Mouse (Mus musculus) heart, embryonic 12.5 days (tissue): ENCODE results near the gene Uhrf1bp1l. TPM values are rescaled to one million over a fixed set of nuclear protein-coding genes. Genes with fewer than 3 reads are reported as not detected.
A peak's percentile ranks its signal among the peaks of the same experiment; 100 is the strongest.

Experiments
- ATAC-seq: fragments of 200-750 bp; cut with Nextera tagmentation; 2 replicates; pipeline ENCODE4 v1.8.0; 2017; ENCODE audit warnings: moderate TSS enrichment, moderate library complexity; ENCODE audit not compliant: insufficient number of reproducible peaks, low FRiP score
- H3K27ac ChIP-seq: fragments of 300-500 bp; sonication (generic); 2 replicates; pipeline ENCODE4 v1.5.1; 2016; ENCODE audit warnings: mild to moderate bottlenecking, moderate library complexity; ENCODE audit not compliant: poor library complexity, severe bottlenecking
- H3K27me3 ChIP-seq: fragments of 300-500 bp; sonication (generic); replicated peaks from 2 replicates; pipeline ENCODE4 v1.6.1; 2016; ENCODE audit warnings: mild to moderate bottlenecking, moderate library complexity
- H3K36me3 ChIP-seq: fragments of 300-500 bp; sonication (generic); 2 replicates; pipeline ENCODE4 v1.6.1; 2016; ENCODE audit warnings: mild to moderate bottlenecking, moderate library complexity
- H3K4me1 ChIP-seq: fragments of 300-500 bp; sonication (generic); replicated peaks from 2 replicates; pipeline ENCODE4 v1.6.1; 2016; ENCODE audit warnings: mild to moderate bottlenecking
- H3K4me2 ChIP-seq: fragments of 300-500 bp; sonication (generic); 2 replicates; pipeline ENCODE4 v1.6.1; 2016; ENCODE audit warnings: mild to moderate bottlenecking, moderate library complexity
- H3K4me3 ChIP-seq: fragments of 300-500 bp; sonication (generic); 2 replicates; pipeline ENCODE4 v1.5.1; 2016; ENCODE audit warnings: mild to moderate bottlenecking
- H3K9ac ChIP-seq: fragments of 300-500 bp; sonication (generic); 2 replicates; pipeline ENCODE4 v1.6.1; 2016; ENCODE audit warnings: mild to moderate bottlenecking, moderate library complexity
- H3K9me3 ChIP-seq: fragments of 300-500 bp; sonication (generic); replicated peaks from 2 replicates; pipeline ENCODE4 v1.6.1; 2016; ENCODE audit warnings: mild to moderate bottlenecking, moderate library complexity
- WGBS: fragments of 180-500 bp; shearing (Covaris S2); methylation state at CpG from one replicate; pipeline ENCODE4 v1.1.7; 2016; 5-methylcytosine and 5-hydroxymethylcytosine counted together
- polyA plus RNA-seq: library from polyadenylated mRNA; unstranded; fragments of >200 nt; fragmentation: Nextera tagmentation; extraction: Ambion mirVana; gene quantifications from 2 replicates; pipeline ENCODE4 v1.2.1, GENCODE M21; 2016

The Uhrf1bp1l gene
- polyA plus RNA-seq, 1 experiment from 2014 or later = 25.3 TPM

DNA sequence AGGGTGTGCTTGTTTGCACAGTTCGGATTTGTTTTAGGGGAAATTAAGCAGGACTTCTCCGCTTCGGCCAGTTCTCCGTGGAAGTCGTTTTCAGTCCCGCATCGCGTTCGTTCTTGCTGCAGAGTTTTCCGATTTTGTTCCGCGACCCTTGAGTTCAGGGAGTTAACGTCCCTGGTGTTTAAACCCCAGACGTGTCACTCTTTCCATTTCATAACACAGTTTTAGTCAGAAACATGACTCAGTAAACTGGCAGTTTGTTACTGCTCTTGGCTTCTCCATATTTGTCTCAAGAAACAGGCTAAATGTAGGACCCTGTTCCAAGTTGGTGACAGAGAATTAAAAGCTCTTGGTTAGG lies 852 bp downstream of the Uhrf1bp1l start:
- 1% methylated on average over 14 of the region's 14 CpGs for WGBS
- H3K9ac ChIP-seq = peak overlapping the region; percentile 94
- H3K9me3 ChIP-seq = no peaks in the 10 kb centered on the region

DNA sequence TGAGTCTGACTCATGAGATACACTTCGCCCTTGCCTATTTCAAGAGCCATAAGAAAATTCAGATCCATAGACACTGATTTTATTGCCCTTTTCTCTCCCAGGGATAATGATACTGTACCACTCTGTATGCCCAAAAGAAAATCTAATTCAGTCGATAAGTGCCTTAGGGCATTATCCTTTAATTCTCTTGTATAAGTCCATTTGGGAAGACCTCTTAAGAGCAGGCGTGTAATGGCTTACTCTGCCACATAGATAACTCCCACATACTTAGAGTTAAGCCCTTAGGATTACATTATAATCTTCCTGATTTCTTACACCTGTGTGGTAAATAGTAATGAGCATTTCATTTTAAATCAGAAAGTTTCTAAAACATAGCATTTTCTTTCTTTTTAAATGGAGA lies 1.8 kb downstream of the Uhrf1bp1l start:
- Histone ChIP-seq H3K36me3 (no peaks in the 10 kb centered on the region), H3K4me1 (peaks cover 9% of the 10 kb centered on the region), H3K9ac (no peak overlapping the region), H3K4me3 (no peak overlapping the region), H3K27me3 (no peaks in the 10 kb centered on the region), H3K4me2 (no peak overlapping the region), H3K27ac (no peak overlapping the region), H3K9me3 (no peaks in the 10 kb centered on the region)
- 79% methylated on average over 3 of the region's 3 CpGs for WGBS
- no peak for ATAC-seq

More for the DNA sequence above, 852 bp downstream of the Uhrf1bp1l start:
- Histone ChIP-seq H3K36me3 (no peaks in the 10 kb centered on the region), H3K4me1 (peaks cover 9% of the 10 kb centered on the region), H3K27ac (peak overlapping the region; percentile 91), H3K27me3 (no peaks in the 10 kb centered on the region), H3K4me2 (peak overlapping the region; percentile 55), H3K4me3 (peak overlapping the region; percentile 87)
- ATAC-seq = no peak

DNA sequence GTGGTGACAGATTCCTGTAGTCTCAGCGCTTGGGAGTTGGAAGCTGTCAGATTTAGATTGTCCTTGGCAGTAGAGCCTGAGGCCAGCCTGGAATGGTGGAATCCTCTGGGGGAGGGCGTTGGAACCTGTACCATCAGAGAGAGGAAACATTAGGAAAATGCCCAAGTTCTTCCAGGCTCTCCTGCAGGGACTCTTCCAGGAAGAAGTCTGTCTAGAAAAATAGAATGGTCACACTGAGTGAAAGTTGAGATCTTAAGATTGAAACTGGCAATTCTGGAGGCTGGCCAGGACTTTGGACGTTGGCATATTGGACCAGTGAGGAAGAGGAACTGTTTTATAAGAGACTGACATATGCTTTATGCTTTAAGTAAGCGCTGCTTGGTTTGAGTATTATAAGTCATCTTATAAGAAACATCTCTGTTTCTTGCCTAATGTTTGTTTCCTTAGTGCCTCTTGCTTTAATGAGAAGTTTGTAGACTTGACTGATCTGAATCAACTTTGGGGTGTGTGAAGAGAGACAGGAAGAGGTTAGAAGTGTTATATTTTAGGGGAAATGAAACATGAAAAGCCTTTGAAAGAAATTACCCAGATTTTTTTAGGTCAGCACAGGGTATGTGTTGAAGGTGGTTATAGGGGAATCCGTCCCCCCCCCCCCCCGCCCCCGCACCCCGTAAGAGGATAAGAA lies 2.6 kb downstream of the Uhrf1bp1l start:
- 82% methylated on average over 8 of the region's 8 CpGs for WGBS
- no peak overlapping the region for H3K4me2 ChIP-seq
- peaks cover 9% of the 10 kb centered on the region for H3K4me1 ChIP-seq
- no peaks in the 10 kb centered on the region for H3K36me3 ChIP-seq
- ATAC-seq = no peak
- H3K27me3 ChIP-seq = no peaks in the 10 kb centered on the region
- H3K9me3 ChIP-seq = no peaks in the 10 kb centered on the region
- 0 out of 2 replicates have a peak overlapping the region, but pooled peaks have one; percentile 28 for H3K9ac ChIP-seq
- no peak overlapping the region for H3K4me3 ChIP-seq
- H3K27ac ChIP-seq = no peak overlapping the region

DNA sequence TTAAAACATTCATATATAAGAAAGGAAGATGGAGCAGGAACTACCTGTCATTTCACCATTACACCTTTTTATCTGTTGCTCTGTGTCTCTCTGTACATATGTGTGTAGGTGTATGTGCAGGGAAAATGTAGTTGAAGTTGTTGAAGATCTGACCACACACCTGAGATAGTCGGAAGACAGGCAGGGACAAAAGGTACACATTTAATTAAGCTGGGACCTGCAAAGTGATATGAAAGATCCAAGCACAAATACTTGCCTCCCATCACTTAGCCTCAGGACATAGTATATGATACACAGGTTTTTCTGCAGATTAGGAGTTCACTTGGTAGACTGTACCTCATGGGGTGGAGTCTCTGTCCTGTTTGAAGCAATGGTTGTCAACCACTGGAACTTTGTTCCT lies 3.1 kb downstream of the Uhrf1bp1l start:
- 91% methylated on average over 1 of the region's 1 CpGs for WGBS

DNA sequence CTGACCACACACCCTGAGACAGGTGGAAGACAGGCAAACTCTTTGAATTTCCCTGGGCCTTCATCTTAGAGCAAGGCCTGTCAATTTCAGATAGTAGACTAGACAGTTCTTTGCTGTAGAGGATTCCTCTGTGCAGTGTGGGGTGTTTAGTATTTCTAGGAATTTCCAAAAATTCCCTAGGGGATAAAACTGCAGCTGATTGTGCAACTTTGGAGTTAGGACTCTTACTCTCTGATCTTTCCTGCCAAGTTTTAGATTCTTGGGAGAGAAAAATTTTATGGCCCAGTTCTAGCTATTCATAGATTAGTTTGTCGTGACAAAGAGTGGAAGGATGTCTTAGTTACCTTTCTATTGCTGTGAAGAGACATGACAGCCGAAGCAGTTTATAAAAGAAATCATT lies 3.8 kb downstream of the Uhrf1bp1l start:
- ATAC-seq = no peak
- Histone ChIP-seq H3K27ac (no peak overlapping the region), H3K4me2 (no peak overlapping the region), H3K27me3 (no peaks in the 10 kb centered on the region), H3K9ac (no peak overlapping the region), H3K4me3 (no peak overlapping the region), H3K36me3 (no peaks in the 10 kb centered on the region), H3K4me1 (peaks cover 12% of the 10 kb centered on the region), H3K9me3 (no peaks in the 10 kb centered on the region)
- WGBS = 90% methylated on average over 2 of the region's 2 CpGs

More for the DNA sequence above, 3.1 kb downstream of the Uhrf1bp1l start:
- no peaks in the 10 kb centered on the region for H3K9me3 ChIP-seq
- ATAC-seq = no peak
- no peak overlapping the region for H3K4me2 ChIP-seq
- H3K36me3 ChIP-seq = no peaks in the 10 kb centered on the region
- H3K4me3 ChIP-seq = no peak overlapping the region
- H3K27me3 ChIP-seq = no peaks in the 10 kb centered on the region
- H3K27ac ChIP-seq = no peak overlapping the region
- H3K4me1 ChIP-seq = peaks cover 9% of the 10 kb centered on the region
- no peak overlapping the region for H3K9ac ChIP-seq

DNA sequence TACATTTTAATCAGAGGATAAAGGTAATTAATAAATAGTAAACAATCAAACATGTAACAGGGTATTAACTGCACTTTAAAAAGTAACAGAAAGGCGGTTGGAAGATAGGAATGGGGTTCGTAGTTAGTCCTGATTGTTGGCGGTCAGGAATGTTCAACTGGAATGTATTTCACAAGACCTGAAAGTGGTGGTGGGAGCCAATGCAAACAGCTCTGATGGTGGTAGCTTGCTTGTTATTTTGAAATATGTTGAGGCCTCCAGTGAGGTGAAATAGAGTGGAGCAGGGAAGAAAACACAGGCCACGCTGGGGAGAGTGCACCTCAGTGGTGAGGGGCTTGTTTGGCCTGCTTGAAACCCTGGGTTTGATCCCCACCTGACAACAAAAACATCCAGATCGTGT lies 6.3 kb downstream of the Uhrf1bp1l start:
- Histone ChIP-seq H3K4me3 (no peak overlapping the region), H3K36me3 (no peaks in the 10 kb centered on the region)

DNA sequence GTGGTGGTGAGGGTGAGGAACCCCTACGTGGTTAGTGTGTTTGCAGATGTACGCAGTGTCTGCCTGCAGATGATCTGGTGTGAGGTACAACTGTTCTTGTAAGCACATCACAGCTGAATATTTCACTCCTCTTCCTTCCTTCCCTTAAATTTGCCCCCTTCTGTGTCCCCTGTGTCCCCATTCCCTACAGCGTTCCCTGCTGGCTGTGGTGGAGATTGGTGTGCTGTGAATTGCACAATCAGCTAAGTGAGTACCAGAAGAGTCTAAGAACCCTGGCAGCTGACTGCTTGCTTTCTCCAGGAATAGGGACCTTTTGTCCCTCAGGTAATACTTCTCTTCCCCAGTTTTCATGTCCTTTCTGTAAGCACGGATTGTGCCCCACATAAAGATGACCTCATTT lies 10.4 kb downstream of the Uhrf1bp1l start:
- Histone ChIP-seq H3K4me3 (no peak overlapping the region), H3K9me3 (no peaks in the 10 kb centered on the region), H3K9ac (no peak overlapping the region), H3K4me1 (peaks cover 8% of the 10 kb centered on the region), H3K27me3 (no peaks in the 10 kb centered on the region), H3K27ac (no peak overlapping the region), H3K36me3 (no peaks in the 10 kb centered on the region), H3K4me2 (no peak overlapping the region)
- WGBS = 81% methylated on average over 4 of the region's 4 CpGs
- no peak for ATAC-seq

More for the DNA sequence above, 6.3 kb downstream of the Uhrf1bp1l start:
- H3K27ac ChIP-seq = peak overlapping the region; percentile 65; the same call in 1 of the 2 replicates
- H3K27me3 ChIP-seq = no peaks in the 10 kb centered on the region
- WGBS = 47% methylated on average over 5 of the region's 5 CpGs
- H3K9me3 ChIP-seq = no peaks in the 10 kb centered on the region
- ATAC-seq = no peak
- H3K4me1 ChIP-seq = peaks cover 12% of the 10 kb centered on the region
- H3K9ac ChIP-seq = no peak overlapping the region
- H3K4me2 ChIP-seq = no peak overlapping the region

DNA sequence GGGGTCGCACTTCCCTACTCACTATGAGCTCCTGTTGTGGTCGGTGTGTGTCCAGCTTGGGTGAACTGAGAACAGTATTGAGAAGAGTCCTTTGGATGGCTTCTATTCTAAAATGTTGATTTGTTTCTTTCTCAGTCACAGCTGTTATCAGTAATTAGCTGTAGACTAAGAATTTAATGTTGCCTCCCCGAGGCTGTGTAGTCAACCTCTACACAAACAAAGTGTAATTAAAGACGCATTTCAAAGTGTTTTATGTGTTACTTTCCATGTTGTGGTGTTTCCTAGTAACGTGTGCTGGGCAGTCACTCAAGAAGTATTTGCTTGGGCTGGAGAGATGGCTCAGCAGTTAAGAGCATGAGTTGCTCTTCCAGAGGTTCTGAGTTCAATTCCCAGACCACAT lies 16.0 kb downstream of the Uhrf1bp1l start:
- WGBS = 85% methylated on average over 5 of the region's 5 CpGs
- ATAC-seq = no peak

DNA sequence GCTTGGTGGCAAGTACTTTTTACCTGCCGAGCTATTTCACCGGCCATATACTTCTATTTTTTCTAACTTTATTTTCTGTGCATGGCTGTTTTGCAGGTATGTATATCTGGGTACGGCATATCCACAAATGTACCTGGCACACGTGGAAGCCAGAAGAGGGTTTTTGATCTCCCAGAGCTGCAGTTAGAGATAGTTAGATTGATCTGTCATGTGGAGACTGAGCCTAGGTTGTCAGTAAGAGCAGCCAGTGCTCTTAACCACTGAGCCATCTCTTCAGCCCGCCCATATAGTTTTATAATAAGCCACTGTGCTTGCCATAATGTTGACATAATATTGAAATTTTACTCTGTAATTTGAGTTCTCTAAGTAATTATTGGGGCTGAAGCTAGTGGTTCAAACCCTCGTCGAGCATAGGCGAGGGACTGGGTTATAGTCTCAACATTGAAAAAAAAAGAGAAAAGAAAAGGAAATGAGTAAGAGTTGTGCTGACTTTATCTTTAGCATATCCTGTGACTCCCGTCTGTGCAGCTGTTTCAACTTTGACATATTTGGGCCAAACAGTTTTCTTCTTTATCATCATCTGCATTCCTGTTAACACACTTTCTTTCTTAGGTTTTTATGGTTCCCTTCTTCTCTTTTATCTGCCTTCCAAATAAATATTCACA lies 19.8 kb downstream of the Uhrf1bp1l start:
- H3K27me3 ChIP-seq = no peaks in the 10 kb centered on the region
- H3K4me1 ChIP-seq = peaks cover 22% of the 10 kb centered on the region
- H3K9ac ChIP-seq = no peak overlapping the region
- H3K36me3 ChIP-seq = no peaks in the 10 kb centered on the region
- H3K9me3 ChIP-seq = no peaks in the 10 kb centered on the region
- WGBS = 55% methylated on average over 9 of the region's 9 CpGs
- no peak overlapping the region for H3K4me2 ChIP-seq
- no peak overlapping the region for H3K4me3 ChIP-seq
- peak; percentile 55; the same call in 1 of the 2 replicates for ATAC-seq
- peak overlapping the region; percentile 58 for H3K27ac ChIP-seq

More for the DNA sequence above, 16.0 kb downstream of the Uhrf1bp1l start:
- Histone ChIP-seq H3K9me3 (no peaks in the 10 kb centered on the region), H3K4me1 (peaks cover 14% of the 10 kb centered on the region), H3K36me3 (no peaks in the 10 kb centered on the region), H3K9ac (no peak overlapping the region), H3K27me3 (no peaks in the 10 kb centered on the region), H3K4me2 (no peak overlapping the region), H3K4me3 (no peak overlapping the region), H3K27ac (no peak overlapping the region)

DNA sequence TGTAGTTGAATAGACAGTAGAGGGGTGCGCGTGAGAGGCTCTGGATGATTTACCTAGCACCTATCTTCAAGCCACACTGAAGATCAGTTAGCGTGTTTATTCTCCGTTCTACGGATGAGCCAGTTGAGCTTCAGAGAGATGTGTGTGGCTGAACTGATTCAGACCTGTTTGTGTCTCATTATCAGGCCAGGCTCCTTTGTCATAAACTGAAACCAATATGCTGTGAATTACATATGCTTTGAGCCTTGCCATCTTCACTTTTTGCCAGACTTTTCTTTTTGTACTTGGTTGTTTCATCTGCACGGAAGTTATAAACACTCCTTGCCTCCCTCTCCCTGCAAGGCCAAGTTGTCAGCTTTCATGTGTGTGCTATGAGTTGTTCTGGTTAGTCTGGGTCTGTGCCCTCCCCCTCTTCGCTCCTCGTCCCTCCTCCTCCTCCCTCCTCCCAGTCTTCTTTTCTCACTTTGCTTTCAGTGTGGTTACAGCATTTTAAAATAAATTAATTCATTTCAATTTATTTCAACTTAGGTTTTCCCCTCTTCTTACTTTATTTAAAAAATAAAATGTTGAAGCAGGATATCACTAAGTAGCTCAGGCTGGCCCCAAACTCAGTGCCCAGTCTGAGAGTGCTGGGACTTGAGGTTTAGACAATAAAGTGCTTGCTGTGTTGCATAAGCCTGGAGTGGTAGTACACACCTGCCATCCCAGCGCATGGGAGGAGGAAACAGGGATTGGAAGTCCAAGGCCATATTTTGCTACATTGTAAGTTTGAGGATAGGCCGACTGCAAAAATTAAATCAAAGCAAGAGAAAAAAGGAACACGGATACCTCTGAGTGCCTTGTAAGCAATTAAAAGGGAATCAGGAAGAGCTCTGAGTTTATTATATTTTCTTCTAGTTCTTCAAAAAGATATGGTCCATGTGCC lies 21.3 kb downstream of the Uhrf1bp1l start:
- Histone ChIP-seq H3K4me3 (no peak overlapping the region), H3K4me1 (peaks cover 25% of the 10 kb centered on the region), H3K36me3 (no peaks in the 10 kb centered on the region), H3K9ac (no peak overlapping the region), H3K9me3 (no peaks in the 10 kb centered on the region), H3K27me3 (no peaks in the 10 kb centered on the region), H3K27ac (peak overlapping the region; percentile 26; the same call in 1 of the 2 replicates), H3K4me2 (no peak overlapping the region)
- WGBS = 77% methylated on average over 11 of the region's 11 CpGs
- no peak for ATAC-seq
